Mouse (Mus musculus) layer of hippocampus, adult 9-11 months (tissue): ENCODE measurements at regions not wholly inside any gene's neighbourhood (a gene's known extent, or its start where the extent isn't known, plus 50 kb on each side); places are given as distances from the start of the nearest gene placed in this dataset.

Source experiments
- DNase-seq: peaks from one replicate; pipeline ENCODE4 v3.0.0; 2022

- DNase-seq = no peak
These were observed 66.2 kb upstream of the Gm15217 start for GRCm38 (mm10) chr14:46313064-46313463.

DNA sequence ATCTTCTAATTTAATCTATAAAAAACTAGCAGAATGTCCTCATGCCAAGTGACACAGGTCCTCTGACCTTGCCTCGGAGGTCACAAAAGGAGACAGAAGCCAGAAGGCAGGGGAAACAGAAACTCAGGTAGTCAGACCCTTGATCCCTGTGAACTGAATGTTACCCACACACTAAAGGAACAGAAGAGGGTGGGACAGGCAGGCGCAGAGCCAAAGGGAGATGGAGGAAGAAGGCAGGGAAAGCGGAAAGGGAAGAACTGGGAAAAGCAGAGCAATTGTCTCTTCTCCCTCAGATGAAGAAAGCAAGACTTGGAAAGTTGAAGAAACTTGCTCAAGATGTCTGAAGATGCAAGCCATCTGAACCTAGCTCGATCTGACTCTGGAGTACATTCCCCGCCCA, 62.7 kb upstream of the Gm15217 start:
- DNase-seq = no peak

DNA sequence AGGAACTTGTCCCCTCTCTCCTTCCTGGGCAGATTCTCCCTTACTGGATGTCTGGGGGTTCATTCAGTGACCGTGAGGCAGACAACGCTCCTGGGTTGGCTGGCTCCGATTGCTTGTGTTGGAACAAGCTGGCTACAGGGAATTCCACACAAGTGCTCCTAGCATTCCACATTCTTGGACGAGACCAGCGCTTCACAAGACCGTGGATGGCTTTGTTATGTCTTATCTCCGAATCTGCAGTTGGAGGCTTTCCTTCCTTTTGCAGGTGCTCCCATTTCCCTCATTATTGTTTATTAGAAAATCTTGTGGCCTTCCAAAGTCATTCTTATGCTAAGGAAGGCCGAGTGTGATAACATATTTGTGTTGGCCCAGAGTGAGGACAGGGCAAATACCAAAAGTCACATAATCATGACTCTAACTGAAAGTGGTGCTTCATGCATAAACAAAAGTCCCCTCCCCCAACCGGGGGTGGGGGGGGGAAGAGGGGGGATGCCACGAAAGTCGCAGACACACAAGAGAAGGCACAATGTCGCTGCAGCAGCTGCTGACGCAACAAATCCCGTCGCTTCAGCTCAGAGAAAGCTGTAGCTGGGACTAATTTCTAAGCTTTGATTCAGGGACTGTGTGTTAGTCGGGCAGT, 61.7 kb upstream of the Gm15217 start:
- DNase-seq = no peak

DNA sequence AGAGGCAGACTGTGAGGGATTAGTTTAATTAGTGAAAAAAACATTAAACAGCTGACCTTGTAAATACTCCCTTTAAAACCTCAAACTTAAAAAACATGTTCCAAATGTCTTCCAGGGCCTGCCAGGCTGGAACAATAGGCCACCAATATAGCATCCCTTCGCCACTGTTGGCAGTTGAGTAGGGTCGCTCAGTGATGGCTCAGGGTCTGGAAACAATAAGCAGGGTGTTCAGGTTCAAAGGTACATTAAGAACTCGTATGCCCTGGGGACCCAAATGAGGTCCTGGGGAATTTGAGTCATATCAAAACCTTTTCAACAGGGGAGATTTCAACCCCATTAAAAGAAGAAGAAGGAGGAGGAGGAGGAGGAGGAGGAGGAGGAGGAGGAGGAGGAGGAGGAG, 51.1 kb upstream of the Gm15217 start:
- no peak for DNase-seq
